Mouse (Mus musculus) liver, embryonic 12.5 days (tissue): Measurements from ENCODE around the gene Sptan1. TPM values are rescaled to one million over a fixed set of nuclear protein-coding genes. Genes with fewer than 3 reads are reported as not detected.

ENCODE experiments used
- ATAC-seq: fragments of 200-750 bp; cut with Nextera tagmentation; 2 replicates; pipeline ENCODE4 v1.8.0; 2017; ENCODE audit warnings: moderate number of reproducible peaks, mild to moderate bottlenecking, moderate library complexity
- H3K27ac ChIP-seq: fragments of 300-500 bp; sonication (generic); 2 replicates; pipeline ENCODE4 v1.5.1; 2016; ENCODE audit warnings: mild to moderate bottlenecking
- H3K27me3 ChIP-seq: fragments of 300-500 bp; sonication (generic); replicated peaks from 2 replicates; pipeline ENCODE4 v1.6.1; 2016; ENCODE audit warnings: mild to moderate bottlenecking, moderate library complexity
- H3K36me3 ChIP-seq: fragments of 300-500 bp; sonication (generic); 2 replicates; pipeline ENCODE4 v1.6.1; 2016; ENCODE audit warnings: mild to moderate bottlenecking, moderate library complexity
- H3K4me1 ChIP-seq: fragments of 300-500 bp; sonication (generic); 2 replicates; pipeline ENCODE4 v1.6.1; 2016
- H3K4me2 ChIP-seq: fragments of 300-500 bp; sonication (generic); 2 replicates; pipeline ENCODE4 v1.6.1; 2016; ENCODE audit warnings: mild to moderate bottlenecking, moderate library complexity
- H3K4me3 ChIP-seq: fragments of 300-500 bp; sonication (generic); 2 replicates; pipeline ENCODE4 v1.5.1; 2016; ENCODE audit warnings: mild to moderate bottlenecking, moderate library complexity
- H3K9ac ChIP-seq: fragments of 300-500 bp; sonication (generic); 2 replicates; pipeline ENCODE4 v1.6.1; 2016; ENCODE audit warnings: mild to moderate bottlenecking, moderate library complexity
- H3K9me3 ChIP-seq: fragments of 300-500 bp; sonication (generic); replicated peaks from 2 replicates; pipeline ENCODE4 v1.6.1; 2016; ENCODE audit warnings: mild to moderate bottlenecking, moderate library complexity
- WGBS: fragments of 180-500 bp; shearing (Covaris S2); methylation state at CpG from one replicate; pipeline ENCODE4 v1.1.7; 2016; ENCODE audit not compliant: insufficient replicate concordance; 5-methylcytosine and 5-hydroxymethylcytosine counted together
- microRNA-seq: library from miRNA; unstranded; fragments of <30 nt; microRNA quantifications from one replicate; pipeline ENCODE4, GENCODE M21; 2017
- polyA plus RNA-seq: library from polyadenylated mRNA; unstranded; fragments of >200 nt; fragmentation: Nextera tagmentation; extraction: Ambion mirVana; gene quantifications from 2 replicates; pipeline ENCODE4 v1.2.1, GENCODE M21; 2016

Gene Sptan1
- polyA plus RNA-seq, 1 experiment from 2014 or later: 19.0 TPM

- no peaks in the 10 kb centered on the region for H3K9me3 ChIP-seq
- peaks cover 8% of the 10 kb centered on the region for H3K36me3 ChIP-seq
- peak overlapping the region; percentile 68 for H3K4me3 ChIP-seq
- H3K27ac ChIP-seq: peak overlapping the region; percentile 84
- peak overlapping the region; percentile 74 for H3K9ac ChIP-seq
- WGBS: 9% methylated on average over 10 of the region's 10 CpGs
- 0 out of 2 replicates have a peak, but pooled peaks cover 6% of the 10 kb centered on the region for H3K27me3 ChIP-seq
- H3K4me2 ChIP-seq: peak overlapping the region; percentile 98
- peaks cover 32% of the 10 kb centered on the region for H3K4me1 ChIP-seq
- ATAC-seq: peak; percentile 47
Measured at GRCm38 (mm10) chr2:30078349-30078712, 113.0 kb downstream of the Sptan1 start.

GRCm38 (mm10) chr2:30078760-30079159, 113.4 kb downstream of the Sptan1 start:
- peaks cover 34% of the 10 kb centered on the region for H3K4me1 ChIP-seq
- ATAC-seq: no peak
- 59% methylated on average over 4 of the region's 4 CpGs for WGBS
- no peak overlapping the region for H3K9ac ChIP-seq
- peak overlapping the region; percentile 68 for H3K4me3 ChIP-seq
- 0 out of 2 replicates have a peak, but pooled peaks cover 6% of the 10 kb centered on the region for H3K27me3 ChIP-seq
- no peaks in the 10 kb centered on the region for H3K9me3 ChIP-seq
- H3K4me2 ChIP-seq: peak overlapping the region; percentile 98
- H3K27ac ChIP-seq: peak overlapping the region; percentile 84
- peaks cover 3% of the 10 kb centered on the region for H3K36me3 ChIP-seq

GRCm38 (mm10) chr2:30080181-30080800, 114.9 kb downstream of the Sptan1 start:
- Histone ChIP-seq H3K27me3 (0 out of 2 replicates have a peak, but pooled peaks cover 6% of the 10 kb centered on the region), H3K27ac (no peak overlapping the region), H3K4me2 (no peak overlapping the region), H3K9me3 (no peaks in the 10 kb centered on the region), H3K4me1 (peaks cover 48% of the 10 kb centered on the region), H3K36me3 (no peaks in the 10 kb centered on the region), H3K4me3 (no peak overlapping the region), H3K9ac (no peak overlapping the region; the same call in 1 of the 2 replicates)
- no peak for ATAC-seq
- 84% methylated on average over 15 of the region's 15 CpGs for WGBS

Small RNA genes lying within 50 kb of the gene (microRNA-seq; reads per million reads assigned to microRNA genes)
- gene Mir6997: not detected

Other genes starting within 250 kb of the Sptan1 start
- gene Gm13420, start 213.9 kb upstream of the Sptan1 start, polyA plus RNA-seq: 0.28 and 0.41 TPM in 2 replicates
- gene Gm13547, start 206.2 kb upstream of the Sptan1 start, polyA plus RNA-seq: not detected in 2 replicates
- gene Coq4, start 178.1 kb upstream of the Sptan1 start, polyA plus RNA-seq: 21.5 and 21.8 TPM in 2 replicates
- 23.7 and 27.6 TPM in 2 replicates for gene Trub2, start 177.1 kb upstream of the Sptan1 start, polyA plus RNA-seq
- gene Slc27a4, start 162.9 kb upstream of the Sptan1 start, polyA plus RNA-seq: 3.9 and 4.3 TPM in 2 replicates
- gene Urm1, start 145.5 kb upstream of the Sptan1 start, polyA plus RNA-seq: 11.4 and 11.7 TPM in 2 replicates
- gene Cercam, start 96.4 kb upstream of the Sptan1 start, polyA plus RNA-seq: 47.2 and 49.9 TPM in 2 replicates
- gene Odf2, start 76.3 kb upstream of the Sptan1 start, polyA plus RNA-seq: 69.8 and 72.1 TPM in 2 replicates
- 38.8 and 43.1 TPM in 2 replicates for gene Gle1, start 30.1 kb upstream of the Sptan1 start, polyA plus RNA-seq
- 13.2 and 15.4 TPM in 2 replicates for gene Wdr34, start 83.3 kb downstream of the Sptan1 start, polyA plus RNA-seq
- 409 and 423 TPM in 2 replicates for gene Set, start 91.8 kb downstream of the Sptan1 start, polyA plus RNA-seq
- 4.6 and 5.1 TPM in 2 replicates for gene Pkn3, start 112.1 kb downstream of the Sptan1 start, polyA plus RNA-seq
- gene Zdhhc12, start 128.1 kb downstream of the Sptan1 start, polyA plus RNA-seq: 29.7 and 31.0 TPM in 2 replicates
- 4.3 and 4.4 TPM in 2 replicates for gene Zer1, start 159.0 kb downstream of the Sptan1 start, polyA plus RNA-seq
- 2.9 and 3.3 TPM in 2 replicates for gene Tbc1d13, start 168.2 kb downstream of the Sptan1 start, polyA plus RNA-seq
- 23.0 and 23.3 TPM in 2 replicates for gene Endog, start 205.9 kb downstream of the Sptan1 start, polyA plus RNA-seq
- gene Spout1, start 212.9 kb downstream of the Sptan1 start, polyA plus RNA-seq: 54.4 and 55.1 TPM in 2 replicates
- 11.3 and 11.4 TPM in 2 replicates for gene Kyat1, start 240.3 kb downstream of the Sptan1 start, polyA plus RNA-seq